Mouse (Mus musculus) spleen, postnatal 10 days (tissue): Measurements from ENCODE around the gene Olfr248.
"Not testable (repeated sequence)": the region's sequence is repeated elsewhere in the genome, so short reads cannot be mapped to it uniquely, and the experiment has no call there.

Experiments
- DNase-seq, 2 experiments: peaks; one replicate each; pipeline ENCODE4 v3.0.0; 2021 to 2022; ENCODE audit warnings: low spot score in 2 of 2

Gene Olfr248

DNA sequence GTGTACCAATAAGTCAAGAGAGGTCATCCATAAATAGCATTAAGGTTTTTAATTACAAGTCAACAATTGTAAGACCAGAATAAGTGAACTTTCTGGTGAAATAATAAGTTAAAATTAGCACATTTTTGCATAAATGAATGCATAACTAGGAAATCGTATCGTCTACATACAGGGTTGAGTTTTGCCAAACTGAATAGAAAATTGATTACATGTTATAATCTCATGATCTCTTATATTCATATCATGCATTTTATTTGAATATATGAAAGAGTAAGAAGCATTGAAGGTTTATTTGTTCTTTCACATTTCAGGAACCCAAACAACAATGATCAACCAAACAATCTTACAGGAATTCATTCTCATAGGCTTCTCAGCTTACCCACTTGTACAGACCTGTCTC, at the start of gene Olfr248:
Gene Olfr248 (plus strand): TSS at position 301 of the 400 bp plus-strand sequence.
- DNase-seq: no peak

DNA sequence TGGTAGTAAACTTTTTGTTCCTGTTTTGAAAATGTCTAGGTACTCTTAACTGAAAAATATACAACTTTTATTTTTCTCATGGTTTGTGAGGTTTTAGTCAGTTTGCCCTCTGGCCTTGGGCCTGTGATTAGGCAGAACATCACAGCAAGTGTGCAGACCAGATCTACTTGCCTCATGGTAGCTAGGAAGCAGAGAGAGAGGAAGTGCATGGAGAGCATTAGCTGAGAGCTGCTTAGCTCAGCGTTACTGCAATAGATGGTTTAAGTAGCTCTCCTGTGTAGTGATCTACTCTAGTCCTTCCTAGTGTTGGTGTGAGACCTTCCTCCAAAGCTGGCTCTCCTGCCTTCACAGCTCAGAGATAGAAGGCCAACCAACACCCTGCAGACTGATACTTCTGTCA, 37.2 kb upstream of the Olfr248 start:
- DNase-seq: not testable (repeated sequence)

DNA sequence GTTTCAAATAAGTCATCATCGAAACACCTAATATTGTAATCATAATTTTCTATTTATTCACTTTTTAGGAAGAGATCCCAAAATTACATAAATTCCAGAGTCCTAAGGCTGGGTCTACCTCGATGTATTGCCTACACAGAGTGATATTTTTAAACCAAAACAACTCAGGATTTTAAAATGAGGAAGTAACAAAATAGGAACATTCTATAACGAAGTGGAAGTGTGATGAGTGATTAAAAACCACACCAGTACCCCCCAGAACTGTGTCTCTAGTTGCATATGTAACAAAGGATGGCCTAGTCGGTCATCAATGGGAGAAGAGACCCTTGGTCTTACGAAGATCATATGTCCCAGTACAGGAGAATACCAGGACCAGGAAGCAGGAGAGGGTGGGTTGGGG, 36.2 kb upstream of the Olfr248 start:
- DNase-seq: no peak

DNA sequence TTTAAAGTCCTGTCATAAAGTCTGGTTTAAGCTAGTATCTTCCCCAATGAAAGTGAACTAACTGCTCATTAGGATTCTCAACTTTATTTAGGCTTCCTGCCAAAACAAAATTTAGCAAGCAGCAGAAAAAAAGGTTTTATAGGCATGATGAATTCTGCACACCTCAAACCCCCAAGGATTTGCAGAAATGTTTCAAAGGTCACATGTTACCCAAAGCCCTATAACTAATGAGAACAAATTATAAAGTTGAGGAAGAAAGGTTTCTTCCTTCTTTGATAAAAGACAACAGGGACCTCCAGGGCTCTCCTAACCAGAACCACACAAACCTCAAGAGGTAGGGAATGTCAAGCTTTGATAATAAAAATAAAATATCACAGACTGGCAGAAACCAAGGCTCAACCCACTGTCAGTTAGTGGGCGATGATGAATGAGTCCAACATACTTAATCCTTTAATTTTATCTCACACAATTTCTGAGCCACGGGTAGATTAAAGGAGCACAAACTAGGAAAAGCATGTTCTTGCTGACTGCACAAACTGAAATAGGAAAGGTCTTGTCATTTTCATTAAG, 25.9 kb upstream of the Olfr248 start, which contains the start of gene Olfr417:
Gene Olfr417 (plus strand): TSS at position 241 of the 570 bp plus-strand sequence.
- DNase-seq: no peak

DNA sequence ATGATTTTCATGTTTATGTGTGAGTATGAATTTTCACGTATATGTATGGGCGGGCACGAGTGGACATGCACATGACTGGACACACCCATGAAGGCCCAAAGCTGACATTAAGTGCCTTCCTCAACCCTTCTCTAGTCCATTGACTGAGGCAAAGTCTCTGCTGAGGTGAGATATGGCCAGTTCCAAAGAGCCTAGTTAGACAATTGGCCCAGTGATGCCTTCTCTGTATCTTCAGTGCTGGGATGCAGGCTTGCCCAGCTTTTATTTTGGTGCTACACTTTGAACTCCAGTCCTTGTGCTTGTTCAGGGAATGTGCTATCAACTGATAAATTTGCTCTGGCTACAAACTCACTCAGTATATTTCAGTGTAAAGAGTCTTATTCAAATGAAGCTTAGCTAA, 17.0 kb upstream of the Olfr248 start:
- no peak for DNase-seq

DNA sequence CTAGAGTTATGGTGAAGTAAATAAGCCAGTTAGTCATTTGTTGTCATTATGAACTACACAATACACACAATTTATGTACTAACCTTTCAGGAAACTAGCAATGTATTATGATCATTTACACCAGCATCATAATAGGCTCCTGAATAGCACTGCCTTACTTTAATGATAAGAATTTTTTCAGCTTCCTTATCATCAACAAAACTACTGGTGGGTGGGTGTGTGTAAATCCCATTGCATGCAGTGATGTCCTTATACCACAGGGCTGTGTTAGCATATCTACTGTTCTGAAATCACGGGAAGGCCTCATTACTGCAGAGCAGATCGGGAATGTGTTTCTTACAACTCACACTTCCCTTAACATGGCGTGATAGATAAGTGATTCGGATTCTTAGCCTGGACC, 32.1 kb downstream of the Olfr248 start:
- no peak for DNase-seq

DNA sequence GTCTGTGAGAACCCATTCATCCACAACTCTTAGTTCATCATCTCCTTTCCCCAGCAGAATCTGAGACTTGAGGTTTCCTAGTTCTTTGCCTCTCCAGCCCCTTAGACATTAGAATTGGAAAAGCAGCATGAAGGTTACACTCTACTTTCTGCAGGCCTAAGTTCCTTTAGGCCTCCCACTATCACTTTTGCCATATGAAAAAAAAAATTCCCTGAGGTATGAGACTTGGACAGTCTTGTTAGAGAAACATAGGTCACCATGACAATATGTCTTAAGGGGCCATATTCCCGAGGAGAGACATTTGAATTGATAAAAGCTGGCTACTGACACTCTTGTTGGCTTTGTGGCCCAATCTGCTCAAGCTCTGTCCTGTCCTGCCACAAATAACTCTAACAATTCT, 32.9 kb downstream of the Olfr248 start, which contains the start of gene Olfr414:
Gene Olfr414 (plus strand): TSS at position 301 of the 400 bp plus-strand sequence.
- DNase-seq: no peak

DNA sequence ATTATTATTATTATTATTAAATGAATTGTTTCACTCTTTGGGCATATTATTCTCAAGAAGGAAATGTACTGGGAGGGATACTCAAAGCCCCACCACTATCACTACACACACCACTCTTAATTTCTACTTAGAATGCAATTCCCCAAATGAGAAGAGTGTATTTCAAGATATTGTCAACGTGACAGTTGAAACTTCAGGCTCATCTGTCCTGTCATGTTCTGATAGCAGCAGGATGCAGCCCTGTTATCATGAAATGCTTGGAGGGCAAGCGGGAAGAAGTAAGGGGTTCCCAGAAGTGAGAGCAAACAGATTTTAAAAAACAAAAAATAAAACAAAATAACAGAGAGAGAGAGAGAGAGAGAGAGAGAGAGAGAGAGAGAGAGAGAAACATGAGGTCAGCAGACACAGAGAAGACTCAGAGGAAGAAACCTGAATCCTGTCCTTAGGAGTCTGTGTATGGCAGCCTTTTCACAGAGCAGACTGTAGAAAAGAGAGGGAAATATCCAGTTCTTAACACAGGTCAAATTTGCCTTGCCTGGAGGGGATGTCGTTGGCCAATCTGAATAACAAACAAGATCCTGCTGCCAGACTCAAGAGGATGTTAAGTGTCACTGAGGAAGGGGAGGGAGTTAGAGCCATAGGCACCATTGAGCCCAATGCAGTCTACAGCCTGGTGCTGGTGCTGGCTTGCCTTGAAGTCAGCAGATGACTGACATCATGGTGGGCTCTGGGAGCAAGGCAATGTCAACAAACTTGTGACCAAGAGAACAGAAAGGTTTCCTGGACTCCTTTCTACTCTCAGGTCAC, 35.5 kb downstream of the Olfr248 start:
- no peak for DNase-seq

DNA sequence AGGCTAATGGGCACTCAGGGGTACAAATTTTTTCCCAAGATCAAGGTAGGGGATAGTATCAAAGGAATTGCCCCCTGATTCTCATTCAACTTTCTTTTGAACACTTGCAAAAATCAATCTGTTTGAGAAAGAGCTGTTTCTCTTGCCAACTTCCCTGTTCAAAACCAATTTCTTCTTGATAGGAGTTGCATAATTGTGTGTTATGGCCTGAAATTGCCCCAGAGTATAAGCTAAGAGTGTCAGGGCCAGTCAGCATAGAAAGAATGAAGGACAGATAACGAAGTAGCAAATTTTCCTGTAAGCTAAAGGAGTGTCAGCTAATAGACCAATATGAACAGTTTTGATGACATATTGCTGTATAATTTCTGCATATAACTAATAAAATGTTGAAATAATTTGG, 36.6 kb downstream of the Olfr248 start:
- no peak for DNase-seq

DNA sequence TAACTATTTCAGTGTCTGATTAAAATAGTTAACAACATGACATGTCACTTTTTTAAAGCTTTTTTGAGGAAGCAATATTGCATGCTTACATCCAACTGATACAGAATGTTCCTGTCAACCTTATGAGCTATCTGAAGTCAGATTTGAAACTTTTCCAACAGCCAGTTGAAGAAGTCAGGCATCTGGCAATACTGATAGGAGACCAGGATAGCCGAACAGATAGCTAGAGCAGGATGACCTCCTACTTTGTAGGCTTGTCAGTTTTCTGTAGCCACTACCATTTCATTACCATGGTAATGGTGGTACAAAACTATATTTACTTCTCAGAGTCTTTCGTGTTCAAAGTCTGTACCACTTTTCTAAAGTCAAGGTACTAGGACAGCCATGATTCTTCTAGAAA, 37.6 kb downstream of the Olfr248 start:
- DNase-seq: no peak

DNA sequence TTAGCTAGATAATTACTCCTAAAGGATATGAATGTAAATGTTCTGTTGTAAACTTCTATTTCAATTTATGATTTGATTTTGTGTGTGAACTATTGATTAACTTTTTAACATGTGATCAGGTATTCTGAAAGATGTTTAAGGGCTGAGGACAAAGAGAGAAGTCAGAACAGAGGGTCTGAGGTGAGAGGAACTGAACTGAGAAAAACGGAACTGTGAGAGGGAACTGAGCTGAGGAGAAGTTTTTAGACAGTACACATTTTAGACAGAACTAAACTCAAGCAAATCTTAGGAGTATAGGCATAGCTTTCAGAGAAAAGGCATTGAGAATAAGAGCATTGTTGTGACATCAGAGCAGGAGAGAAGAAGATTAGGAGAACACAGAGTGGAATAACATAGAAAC, 43.3 kb downstream of the Olfr248 start:
- no peak for DNase-seq
